12 mouse cellular contexts compared by ENCODE assay signal in the genomic region with DNA sequence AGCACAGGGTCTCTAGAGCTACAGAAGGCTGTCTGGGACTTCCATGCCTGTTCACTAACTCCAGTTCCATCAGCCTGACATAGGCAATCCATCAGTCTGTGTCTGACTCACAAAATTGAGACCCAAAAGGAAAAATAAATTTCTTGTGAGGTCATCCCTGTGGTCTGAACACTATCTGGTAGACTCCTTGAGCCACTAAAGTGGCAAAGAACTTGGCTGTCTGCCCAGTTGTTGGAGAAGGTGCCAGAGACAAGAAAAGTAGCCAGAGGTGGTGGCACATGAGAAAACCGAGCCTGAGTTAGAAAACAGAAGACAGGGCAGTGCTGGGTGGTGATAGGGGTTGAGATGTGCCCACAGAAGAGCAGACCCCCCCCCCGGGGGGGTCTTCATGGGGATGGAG.
DNase-seq lines count a peak whose midpoint lies in the region; ATAC-seq lines count a peak whose summit lies in the region.
"Had no signal": no experiment of that assay in that cellular context is flagged by ENCODE, and none has a peak within 500 bp of the region (broad histone marks: within the 10 kb centered on the region; RNA-seq: fewer than 3 reads in every experiment).

No protein-coding gene starts in this region.

- H3K9me3 ChIP-seq in kidney, embryonic 14.5 days (ENCODE audit: control insufficient read depth, low read length): no peaks in the 10 kb centered on the region
- 0 out of 2 replicates have a peak, but pooled peaks cover under 1% of the 10 kb centered on the region for H3K9me3 ChIP-seq in heart, embryonic 16.5 days (replicated peaks; ENCODE audit: control insufficient read depth, low read length)
- H3K9me3 ChIP-seq in hindbrain, embryonic 12.5 days (replicated peaks): no peaks in the 10 kb centered on the region
- H3K9me3 ChIP-seq: forebrain, embryonic 12.5 days; liver, embryonic 15.5 days had no signal

- H3K27me3 ChIP-seq in kidney, embryonic 14.5 days (ENCODE audit: control insufficient read depth, insufficient read depth, low read length): no peaks in the 10 kb centered on the region
- H3K27me3 ChIP-seq in heart, embryonic 16.5 days (ENCODE audit: control insufficient read depth, insufficient read depth, low read length): no peaks in the 10 kb centered on the region
- no peaks in the 10 kb centered on the region for H3K27me3 ChIP-seq in hindbrain, embryonic 12.5 days
- H3K27me3 ChIP-seq: forebrain, embryonic 12.5 days; liver, embryonic 15.5 days had no signal

- ATAC-seq in kidney, embryonic 14.5 days (ENCODE audit: low FRiP score, low TSS enrichment): no peak
- peak; percentile 67 for ATAC-seq in heart, embryonic 16.5 days (replicated peaks; ENCODE audit: extremely low read depth, insufficient read depth, low FRiP score)
- no peak for ATAC-seq in hindbrain, embryonic 12.5 days (ENCODE audit: low FRiP score)
- ATAC-seq: hindbrain, postnatal 0 days had no signal

- H3K4me1 ChIP-seq in kidney, embryonic 14.5 days (ENCODE audit: control insufficient read depth, insufficient read depth, low read length): no peaks in the 10 kb centered on the region
- peaks cover 13% of the 10 kb centered on the region for H3K4me1 ChIP-seq in heart, embryonic 16.5 days (ENCODE audit: control insufficient read depth, insufficient read depth, low read length)
- no peaks in the 10 kb centered on the region for H3K4me1 ChIP-seq in hindbrain, embryonic 12.5 days
- H3K4me1 ChIP-seq: forebrain, embryonic 12.5 days; liver, embryonic 15.5 days had no signal

- no peak overlapping the region for H3K4me2 ChIP-seq in kidney, embryonic 14.5 days (replicated peaks; ENCODE audit: low read depth, low read length)
- H3K4me2 ChIP-seq in heart, embryonic 16.5 days (ENCODE audit: low read depth, low read length): no peak overlapping the region
- H3K4me2 ChIP-seq in hindbrain, embryonic 12.5 days (replicated peaks): no peak overlapping the region
- H3K4me2 ChIP-seq: forebrain, embryonic 12.5 days; liver, embryonic 15.5 days had no signal

- no peaks in the 10 kb centered on the region for H3K36me3 ChIP-seq in kidney, embryonic 14.5 days (ENCODE audit: control insufficient read depth, insufficient read depth, low read length)
- no peaks in the 10 kb centered on the region for H3K36me3 ChIP-seq in heart, embryonic 16.5 days (ENCODE audit: control insufficient read depth, insufficient read depth)
- no peaks in the 10 kb centered on the region for H3K36me3 ChIP-seq in hindbrain, embryonic 12.5 days
- H3K36me3 ChIP-seq: forebrain, embryonic 12.5 days; liver, embryonic 15.5 days had no signal

- WGBS in kidney, embryonic 14.5 days: 60% methylated on average over 2 of the region's 2 CpGs
- 23% methylated on average over 2 of the region's 2 CpGs for WGBS in heart, embryonic 16.5 days
- WGBS in hindbrain, embryonic 12.5 days: 76% methylated on average over 2 of the region's 2 CpGs

- H3K9ac ChIP-seq in kidney, embryonic 14.5 days (ENCODE audit: low read depth, low read length): no peak overlapping the region
- H3K9ac ChIP-seq in heart, embryonic 16.5 days (ENCODE audit: low read length): no peak overlapping the region
- H3K9ac ChIP-seq in hindbrain, embryonic 12.5 days: no peak overlapping the region
- H3K9ac ChIP-seq: forebrain, embryonic 12.5 days; liver, embryonic 15.5 days had no signal

- H3K4me3 ChIP-seq in kidney, embryonic 14.5 days (ENCODE audit: low read length): no peak overlapping the region
- H3K4me3 ChIP-seq in heart, embryonic 16.5 days (ENCODE audit: low read length): no peak overlapping the region
- H3K4me3 ChIP-seq in hindbrain, embryonic 12.5 days: no peak overlapping the region
- H3K4me3 ChIP-seq: forebrain, embryonic 12.5 days; liver, embryonic 15.5 days had no signal

- peak; percentile 17 for DNase-seq in kidney, postnatal 14 days
- peak; percentile 43 for DNase-seq in fibroblast of lung, adult 2 months (ENCODE audit: low read depth)
- DNase-seq in lung, postnatal 4 days: peak; percentile 32 to 43
- no peak for DNase-seq in liver
- no peak for DNase-seq in cerebellum, adult 9-10 months
- DNase-seq: cerebellum, adult 9-11 months had no signal

- no peak overlapping the region for H3K27ac ChIP-seq in kidney, embryonic 14.5 days (ENCODE audit: low read depth, low read length)
- H3K27ac ChIP-seq in heart, embryonic 16.5 days (ENCODE audit: low read length): 0 out of 2 replicates have a peak overlapping the region, but pooled peaks have one; percentile 63
- no peak overlapping the region for H3K27ac ChIP-seq in hindbrain, embryonic 12.5 days
- H3K27ac ChIP-seq: forebrain, embryonic 12.5 days; hindbrain, postnatal 0 days; liver, embryonic 15.5 days had no signal

Comparison
In these comparisons a context has a peak if more than half of its experiments do, and no peak if none do; other contexts are left out.
1. DNase-seq: peak in kidney, postnatal 14 days (single experiment), fibroblast of lung, adult 2 months (single experiment) and lung, postnatal 4 days (2 of 2); none in liver (single experiment) and cerebellum, adult 9-10 months (single experiment).